Mouse (Mus musculus): ENCODE data around the gene Rreb1. TPM values are rescaled to one million over a fixed set of nuclear protein-coding genes. Genes with fewer than 3 reads are reported as not detected.

The Rreb1 gene
- total and polyA plus RNA-seq, 3 experiments: 8.1 to 34.0 TPM; not detected in 1

DNA sequence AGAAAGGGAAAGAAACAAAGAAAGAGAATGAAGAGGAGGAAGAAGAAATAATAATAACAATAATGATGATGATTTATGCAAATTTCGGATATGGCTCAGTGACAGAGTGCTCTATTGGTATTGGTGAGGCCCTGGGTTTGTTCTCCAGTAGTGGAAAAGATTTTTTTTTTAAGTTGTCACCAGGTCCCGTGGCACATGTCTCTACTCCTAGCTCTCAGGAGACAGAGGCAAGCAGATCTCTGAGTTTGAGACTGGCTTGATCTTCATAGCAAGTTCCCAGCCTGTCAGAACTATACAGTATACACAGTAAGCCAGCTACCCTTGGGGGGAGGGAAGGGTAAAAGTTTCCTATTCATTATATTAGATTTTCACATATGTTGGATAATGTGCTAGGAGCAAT is 3.4 kb downstream of the Rreb1 start:
- H3K36me3 ChIP-seq (ENCODE audit: control insufficient read depth in 1 of 2, insufficient read depth in 2 of 2, low read length in 2 of 2): peaks cover 0 to 19% of the 10 kb centered on the region in 2 experiments; a peak in 2 of 4 replicates
- H3K9me3 ChIP-seq (replicated peaks; ENCODE audit: insufficient read depth, low read length): no peaks in the 10 kb centered on the region
- H3K4me3 ChIP-seq (ENCODE audit: control insufficient read depth in 1 of 2, insufficient read depth in 1 of 2, low read depth in 2 of 2, low read length in 2 of 2): no peak overlapping the region
- peaks cover 9% of the 10 kb centered on the region for H3K79me2 ChIP-seq (ENCODE audit: control insufficient read depth, insufficient read depth, low read length, poor library complexity)
- no peak overlapping the region for H3K27ac ChIP-seq (ENCODE audit: control insufficient read depth, low read depth, low read length)
- peaks cover 5 to 19% of the 10 kb centered on the region in 2 experiments for H3K4me1 ChIP-seq (ENCODE audit: control insufficient read depth in 1 of 2, insufficient read depth in 2 of 2, low read length in 2 of 2)
- H3K9ac ChIP-seq (ENCODE audit: control insufficient read depth, low read depth, low read length, poor library complexity, severe bottlenecking): no peak overlapping the region
- no peak for DNase-seq (ENCODE audit: low read depth, low spot score)
- no peaks in the 10 kb centered on the region for H3K27me3 ChIP-seq (ENCODE audit: control insufficient read depth in 1 of 2, insufficient read depth in 2 of 2, low read length in 2 of 2)
- no peak for TF ChIP-seq TBP (IDR thresholded peaks at IDR 0.05; ENCODE audit: low read depth, low read length)
- no peak for TF ChIP-seq ZC3H11A (IDR thresholded peaks at IDR 0.05; ENCODE audit: low read depth, low read length)
- no peak for TF ChIP-seq POLR2AphosphoS5 (IDR thresholded peaks at IDR 0.05; ENCODE audit: borderline replicate concordance, low read depth, low read length)
- no peak for TF ChIP-seq NRF1 (IDR thresholded peaks at IDR 0.05; ENCODE audit: insufficient read depth, low read depth, low read length, poor library complexity, severe bottlenecking)
- TF ChIP-seq RCOR1 (IDR thresholded peaks at IDR 0.05; ENCODE audit: low read depth, low read length): no peak
- TF ChIP-seq MAFK (IDR thresholded peaks at IDR 0.05; ENCODE audit: borderline replicate concordance, low read depth, low read length): no peak

DNA sequence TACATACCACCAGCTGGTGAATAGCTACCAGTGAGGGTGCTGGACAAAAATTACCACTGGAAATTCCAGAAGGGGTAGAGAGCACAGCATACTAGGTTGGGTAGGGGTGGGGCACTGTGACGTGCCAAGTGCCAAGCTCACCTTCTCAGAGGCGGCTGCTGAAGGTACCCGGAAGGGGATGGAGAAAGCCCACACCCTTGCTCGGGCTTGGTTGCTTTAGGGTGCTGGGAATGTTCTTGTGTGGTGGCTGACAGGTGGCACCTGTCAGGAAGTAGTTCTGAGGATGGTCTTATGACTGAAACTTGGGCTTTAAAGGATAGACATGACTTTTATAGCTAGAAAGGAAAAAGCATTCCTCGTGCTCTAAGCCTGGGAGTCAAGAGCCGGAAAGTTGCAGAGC is 3.9 kb downstream of the Rreb1 start:
- no peak for DNase-seq (ENCODE audit: low read depth, low spot score)
- Histone ChIP-seq H3K9me3 (replicated peaks; ENCODE audit: insufficient read depth, low read length) (no peaks in the 10 kb centered on the region), H3K36me3 (ENCODE audit: control insufficient read depth in 1 of 2, insufficient read depth in 2 of 2, low read length in 2 of 2) (peaks cover 0 to 20% of the 10 kb centered on the region in 2 experiments; a peak in 2 of 4 replicates), H3K4me1 (ENCODE audit: control insufficient read depth in 1 of 2, insufficient read depth in 2 of 2, low read length in 2 of 2) (peaks cover under 1 to 20% of the 10 kb centered on the region in 2 experiments; a peak in 2 of 4 replicates), H3K79me2 (ENCODE audit: control insufficient read depth, insufficient read depth, low read length, poor library complexity) (peaks cover 9% of the 10 kb centered on the region), H3K27ac (ENCODE audit: control insufficient read depth, low read depth, low read length) (no peak overlapping the region), H3K9ac (ENCODE audit: control insufficient read depth, low read depth, low read length, poor library complexity, severe bottlenecking) (no peak overlapping the region), H3K27me3 (ENCODE audit: control insufficient read depth in 1 of 2, insufficient read depth in 2 of 2, low read length in 2 of 2) (no peaks in the 10 kb centered on the region), H3K4me3 (ENCODE audit: control insufficient read depth in 1 of 2, insufficient read depth in 1 of 2, low read depth in 2 of 2, low read length in 2 of 2) (no peak overlapping the region)
- no peak for TF ChIP-seq TCF12 (IDR thresholded peaks at IDR 0.05; ENCODE audit: low read depth, low read length)
- TF ChIP-seq MYB (IDR thresholded peaks at IDR 0.05; ENCODE audit: low read depth, low read length): no peak
- no peak for TF ChIP-seq MXI1 (IDR thresholded peaks at IDR 0.05; ENCODE audit: low read depth, low read length)
- no peak for TF ChIP-seq GATA1 (IDR thresholded peaks at IDR 0.05; ENCODE audit: low read depth, low read length)
- no peak for TF ChIP-seq ETS1 (IDR thresholded peaks at IDR 0.05; ENCODE audit: low read depth, low read length)
- no peak for TF ChIP-seq ZC3H11A (IDR thresholded peaks at IDR 0.05; ENCODE audit: low read depth, low read length)
- no peak for TF ChIP-seq POLR2AphosphoS5 (IDR thresholded peaks at IDR 0.05; ENCODE audit: borderline replicate concordance, low read depth, low read length)
- TF ChIP-seq EP300 (IDR thresholded peaks at IDR 0.05; ENCODE audit: low read depth in 1 of 2, low read length in 2 of 2): no peak
- no peak for TF ChIP-seq ELF1 (IDR thresholded peaks at IDR 0.05; ENCODE audit: low read depth, low read length)
- no peak for TF ChIP-seq SIN3A (IDR thresholded peaks at IDR 0.05; ENCODE audit: low read length)
- TF ChIP-seq MEF2A (IDR thresholded peaks at IDR 0.05; ENCODE audit: extremely low read depth, insufficient replicate concordance, low read depth, low read length, poor library complexity, severe bottlenecking): no peak
- TF ChIP-seq CHD1 (IDR thresholded peaks at IDR 0.05; ENCODE audit: low read depth, low read length): no peak
